Mouse (Mus musculus) A20 (cell line): ENCODE measurements around the gene Olfr814.
"Not testable (repeated sequence)": the region's sequence is repeated elsewhere in the genome, so short reads cannot be mapped to it uniquely, and the experiment has no call there.

Source experiments
- DNase-seq: peaks from one replicate; pipeline ENCODE4 v3.0.0-alpha.2; 2011; ENCODE audit warnings: low read depth, low spot score

The Olfr814 gene

DNA sequence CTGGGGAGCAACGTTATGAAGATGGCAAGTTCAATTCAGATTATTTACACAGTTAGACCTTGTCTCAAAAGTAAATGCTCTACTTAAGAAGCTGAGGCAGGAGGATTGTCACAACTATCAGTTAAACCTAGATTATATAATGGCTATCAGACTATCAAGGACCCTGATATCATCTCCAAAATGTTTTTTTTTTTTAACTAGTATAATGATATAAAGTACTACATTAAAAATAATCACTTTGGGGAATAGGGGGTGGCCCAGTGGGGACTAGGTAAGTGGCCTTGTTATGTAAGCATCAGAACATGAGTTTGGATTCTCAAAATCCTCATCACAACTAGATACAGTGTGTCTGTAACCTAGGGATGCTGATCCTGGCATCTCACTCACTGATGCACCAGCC, at the start of gene Olfr814:
Gene Olfr814, minus strand, starts transcription at position 101 of the 400 bp plus-strand sequence.
- DNase-seq: not testable (repeated sequence)

DNA sequence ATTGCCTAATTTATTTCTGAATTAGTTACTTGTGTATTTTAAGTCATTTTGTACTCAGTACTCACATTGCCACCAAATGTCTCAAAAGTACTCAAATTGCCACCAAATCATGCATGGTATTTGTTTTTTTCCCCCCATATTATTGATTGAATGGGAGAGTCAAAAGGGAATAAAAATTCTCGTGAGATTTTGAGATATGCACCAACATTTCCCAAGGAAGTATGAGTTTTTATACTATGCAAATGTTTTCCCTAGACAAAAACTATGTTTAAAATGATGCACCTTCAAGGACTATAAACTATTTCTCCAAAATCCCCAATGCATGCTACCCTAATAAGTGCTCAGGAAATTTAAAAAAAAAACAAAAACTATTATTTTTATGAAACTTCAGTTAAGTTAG, 35.8 kb upstream of the Olfr814 start, which contains the start of gene Olfr816:
Gene Olfr816, minus strand, starts transcription at position 101 of the 400 bp plus-strand sequence.
- DNase-seq: no peak

GRCm38 (mm10) chr10:129905767-129906166, 26.1 kb upstream of the Olfr814 start, which contains the start of gene Olfr815:
Gene Olfr815, minus strand, starts transcription at chr10:129905867.
- DNase-seq: not testable (repeated sequence)

GRCm38 (mm10) chr10:129885934-129886333, 6.3 kb upstream of the Olfr814 start:
- DNase-seq: no peak

- not testable (repeated sequence) for DNase-seq
These were observed 5.8 kb upstream of the Olfr814 start for GRCm38 (mm10) chr10:129885496-129885895.

GRCm38 (mm10) chr10:129855067-129855466, 24.6 kb downstream of the Olfr814 start, which contains the start of gene Olfr813:
Gene Olfr813, plus strand, starts transcription at chr10:129855367.
- no peak for DNase-seq

- no peak for DNase-seq
These were observed 32.3 kb downstream of the Olfr814 start for GRCm38 (mm10) chr10:129847343-129847742.

- no peak for DNase-seq
These were observed 33.7 kb downstream of the Olfr814 start, which contains the start of gene Olfr812 for GRCm38 (mm10) chr10:129845994-129846393. Gene Olfr812, minus strand, starts transcription at chr10:129846094.
